Mouse (Mus musculus): ENCODE measurements around the gene Daw1.

DNA sequence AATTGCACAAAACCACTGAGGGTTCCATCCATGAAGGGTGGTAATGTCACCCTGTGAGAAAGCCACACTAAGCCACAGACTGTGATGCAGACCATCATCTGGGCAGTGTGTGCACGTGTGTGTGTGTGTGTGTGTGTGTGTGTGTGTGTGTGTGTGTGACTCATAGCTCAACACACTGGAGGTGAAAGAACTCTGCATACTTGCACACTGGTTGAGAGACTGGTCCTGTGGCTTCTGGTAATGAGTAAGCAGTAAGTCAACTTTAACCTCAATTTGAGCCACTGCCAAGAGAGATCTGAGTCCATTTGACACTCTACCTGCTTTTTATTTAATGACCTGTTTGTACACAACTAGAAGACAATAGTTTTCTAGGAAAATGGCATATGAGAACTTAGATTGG lies 2.7 kb upstream of the Daw1 start:
- TF ChIP-seq CTCF (IDR thresholded peaks at IDR 0.05; ENCODE audit: low read depth), result no peak
- TF ChIP-seq EP300 (IDR thresholded peaks at IDR 0.05; ENCODE audit: low read depth), result no peak

All from heart, postnatal 0 days (tissue).